Mouse (Mus musculus) erythroid progenitor cell, adult 5-6 weeks (primary cell): ENCODE measurements around the gene Pycr2. TPM values are rescaled to one million over a fixed set of nuclear protein-coding genes. Genes with fewer than 3 reads are reported as not detected.
A peak's percentile ranks its signal among the peaks of the same experiment; 100 is the strongest.

ENCODE experiments used
- ATAC-seq: replicated peaks from 2 replicates; pipeline ENCODE4 v1.8.0; 2016; ENCODE audit warnings: moderate number of reproducible peaks, mild to moderate bottlenecking, moderate TSS enrichment, inconsistent platforms; ENCODE audit not compliant: poor library complexity, low FRiP score, severe bottlenecking
- total RNA-seq, 2 experiments: library from RNA; stranded (forward) in 1 of 2; stranded (reverse) in 1 of 2; fragments of 150-400 nt in 1 of 2; fragments of 186-747, 209-891 nt in 1 of 2; gene quantifications; 2 replicates each; pipeline versions ENCODE4 v1.2.3 to v1.2.4; 2015 to 2017; ENCODE audit warnings: low replicate concordance in 2 of 2

Pycr2 gene
- total RNA-seq, 2 experiments from 2014 or later: 26.6 to 42.8 TPM

DNA sequence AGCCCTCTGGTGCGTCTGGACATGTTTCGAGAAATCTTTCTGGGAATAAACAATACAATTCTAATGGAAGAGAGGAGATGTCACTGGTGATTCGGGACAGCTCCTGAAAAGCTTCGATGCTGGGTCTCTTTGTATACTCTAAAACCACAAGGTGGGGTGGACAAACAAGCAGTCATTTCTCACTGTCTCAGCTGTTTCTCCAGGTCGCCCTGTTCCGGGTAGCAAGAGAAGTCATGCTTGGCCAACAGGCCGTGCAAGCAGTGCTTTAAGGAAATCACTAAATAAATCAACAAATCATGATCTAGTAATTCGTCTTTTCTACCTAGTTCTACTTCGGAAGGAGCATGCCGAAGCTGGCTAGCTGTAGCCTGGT, 441 bp upstream of the Pycr2 start:
- peak; percentile 5; the same call in 1 of the 2 replicates for ATAC-seq

- no peak for ATAC-seq
Observed at GRCm38 (mm10) chr1:180904815-180905080, 655 bp downstream of the Pycr2 start.

DNA sequence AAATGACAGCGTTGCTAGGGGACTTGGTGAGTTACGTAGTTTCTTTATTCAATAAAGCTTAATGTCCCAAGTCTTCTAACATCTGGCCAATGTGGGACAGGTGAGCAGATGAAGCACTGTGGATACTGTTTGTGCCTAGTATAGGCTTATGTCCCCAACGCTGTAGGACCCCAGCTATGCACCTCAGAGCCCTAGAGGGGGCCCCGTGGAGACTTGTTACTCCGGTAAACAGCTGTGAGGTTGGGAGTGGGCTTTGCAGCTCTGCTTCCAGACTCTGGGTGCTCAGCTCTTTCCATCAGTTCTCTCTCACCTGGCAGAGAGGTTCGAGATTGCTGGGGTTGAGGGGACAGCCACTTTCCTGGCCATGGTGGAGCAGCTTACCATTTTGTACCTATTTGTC, 1.2 kb downstream of the Pycr2 start:
- no peak for ATAC-seq

- no peak for ATAC-seq
Observed at GRCm38 (mm10) chr1:180905876-180906275, 1.8 kb downstream of the Pycr2 start.

DNA sequence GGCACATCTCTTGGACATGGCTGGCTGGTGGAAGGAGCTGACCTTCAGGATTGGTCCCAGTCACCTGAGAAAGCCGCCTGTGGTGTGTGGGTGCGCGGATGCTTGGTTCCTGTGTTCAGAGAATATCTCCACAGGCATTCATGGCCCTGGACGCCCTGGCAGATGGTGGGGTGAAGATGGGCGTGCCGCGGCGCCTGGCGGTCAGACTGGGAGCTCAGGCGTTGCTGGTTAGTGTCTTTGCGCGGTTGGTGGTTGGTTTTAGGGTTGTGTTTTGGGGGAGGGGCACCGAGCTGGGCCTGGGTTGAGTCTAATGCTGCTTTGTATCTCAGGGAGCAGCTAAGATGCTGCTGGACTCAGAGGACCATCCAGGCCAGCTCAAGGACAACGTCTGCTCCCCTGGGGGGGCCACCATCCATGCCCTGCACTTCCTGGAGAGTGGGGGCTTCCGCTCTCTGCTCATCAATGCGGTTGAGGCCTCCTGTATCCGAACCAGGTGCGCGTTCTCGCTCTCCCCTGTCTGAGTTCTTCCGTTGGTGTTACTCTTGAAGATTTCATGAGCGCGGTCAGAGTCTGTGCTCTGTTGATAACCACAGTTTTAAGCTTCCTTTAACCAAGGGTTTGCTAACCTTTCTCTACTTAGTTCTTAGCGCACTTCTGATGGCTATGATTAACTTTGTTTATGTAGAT, 2.5 kb downstream of the Pycr2 start:
- no peak for ATAC-seq

GRCm38 (mm10) chr1:180911138-180911537, 7.0 kb downstream of the Pycr2 start:
- no peak for ATAC-seq

GRCm38 (mm10) chr1:180911653-180912287, 7.7 kb downstream of the Pycr2 start:
- ATAC-seq: peak; percentile 62

GRCm38 (mm10) chr1:180912792-180913191, 8.7 kb downstream of the Pycr2 start:
- no peak for ATAC-seq

GRCm38 (mm10) chr1:180913797-180914196, 9.7 kb downstream of the Pycr2 start:
- no peak for ATAC-seq

DNA sequence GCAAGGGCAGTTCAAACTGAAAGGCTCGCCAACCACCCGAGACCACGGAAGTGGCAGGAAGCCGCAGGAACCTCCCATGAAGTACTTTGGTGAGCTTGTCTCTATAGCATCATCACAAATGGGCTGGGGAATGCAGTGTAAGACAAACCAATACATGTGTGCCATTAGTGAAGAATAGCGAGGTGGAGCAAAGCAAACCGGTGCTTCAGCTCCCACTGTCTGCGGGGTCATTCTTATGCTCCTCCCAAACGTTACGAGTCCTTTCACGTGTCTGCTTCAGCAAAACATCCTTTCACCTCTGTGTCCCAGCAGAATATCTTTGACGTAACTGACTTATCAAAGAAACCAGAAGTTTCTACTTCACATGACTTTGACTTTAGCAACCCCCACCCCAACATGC, 12.3 kb downstream of the Pycr2 start:
- ATAC-seq: no peak

- no peak for ATAC-seq
Observed at GRCm38 (mm10) chr1:180917053-180917452, 13.0 kb downstream of the Pycr2 start.

DNA sequence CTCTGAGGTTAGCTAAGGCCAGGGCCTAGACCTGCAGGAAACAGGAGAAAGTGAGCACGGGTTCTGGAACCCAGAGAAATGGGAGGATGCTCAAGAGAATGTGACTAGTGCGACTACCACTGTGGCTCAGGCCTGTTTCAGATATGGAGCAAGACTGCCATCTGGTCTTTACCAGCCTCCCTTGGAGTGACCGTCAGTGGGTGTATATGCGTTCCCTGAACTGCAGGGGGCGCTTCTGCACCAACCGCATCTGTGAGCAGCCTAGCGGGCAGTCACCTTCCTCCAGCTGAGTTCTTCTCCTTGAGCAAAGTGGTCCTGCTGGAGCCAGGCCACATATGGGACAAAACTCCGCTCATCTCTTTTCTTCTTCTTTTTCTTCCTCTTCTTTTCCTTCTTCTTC, 15.6 kb downstream of the Pycr2 start:
- ATAC-seq: peak; percentile 77

DNA sequence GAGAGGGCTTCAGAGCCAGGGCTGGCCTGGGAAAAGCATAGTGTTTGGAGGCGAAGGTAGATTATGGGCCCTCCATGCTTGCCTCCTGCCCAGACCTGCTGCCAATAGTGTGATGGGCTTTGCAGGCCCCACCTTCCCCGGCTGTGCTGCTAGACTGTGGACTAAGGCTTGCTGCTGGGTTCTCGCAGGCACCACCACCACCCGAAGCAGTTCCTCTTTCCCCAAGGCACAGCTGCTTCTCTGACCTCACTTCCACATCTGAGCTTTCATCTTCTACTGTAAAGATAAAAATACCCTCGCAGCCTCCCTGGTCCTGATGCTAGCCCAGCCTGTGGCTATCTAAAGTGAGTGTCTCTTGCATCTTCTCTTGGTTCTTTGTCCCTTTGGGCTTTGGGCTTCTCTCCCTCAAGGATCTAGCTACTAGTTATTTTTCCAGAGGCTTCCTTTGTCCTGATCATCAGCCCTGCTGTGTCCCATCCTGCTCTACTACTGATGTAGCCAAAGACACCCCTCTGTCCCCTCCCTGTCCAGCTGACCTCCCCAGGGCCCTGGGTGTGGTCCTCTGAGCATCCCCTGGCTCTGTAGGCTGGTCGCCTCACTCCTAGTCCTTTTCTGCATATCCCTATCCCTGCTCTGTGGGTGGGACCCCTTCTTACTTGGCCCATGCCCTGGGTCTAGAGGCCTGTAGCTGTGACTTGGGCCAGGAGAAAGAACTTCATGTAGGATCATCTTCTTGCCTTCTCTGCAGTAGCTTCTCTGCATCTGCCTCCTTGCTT, 18.4 kb downstream of the Pycr2 start:
- no peak for ATAC-seq

GRCm38 (mm10) chr1:180924737-180925136, 20.6 kb downstream of the Pycr2 start:
- ATAC-seq: no peak

DNA sequence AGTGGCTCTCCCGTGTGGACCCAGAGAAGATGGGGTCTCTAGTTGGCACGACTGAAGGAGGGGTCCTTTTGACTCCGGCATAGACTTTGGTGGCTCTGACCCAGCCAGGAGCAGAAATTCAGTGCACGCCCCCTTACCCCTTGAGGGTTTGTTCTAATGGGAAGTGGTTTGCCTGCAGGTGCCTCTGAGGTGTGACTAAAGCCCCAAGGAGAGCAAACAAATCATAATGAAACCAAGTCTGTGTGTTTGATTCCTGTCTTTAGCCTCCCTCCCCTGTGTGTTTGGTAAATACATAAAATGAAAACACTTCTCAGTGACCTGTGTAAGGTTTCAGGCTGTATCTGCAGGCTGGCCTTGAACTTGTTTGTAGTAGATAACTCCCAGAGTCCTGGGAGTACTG, 22.2 kb downstream of the Pycr2 start:
- no peak for ATAC-seq

DNA sequence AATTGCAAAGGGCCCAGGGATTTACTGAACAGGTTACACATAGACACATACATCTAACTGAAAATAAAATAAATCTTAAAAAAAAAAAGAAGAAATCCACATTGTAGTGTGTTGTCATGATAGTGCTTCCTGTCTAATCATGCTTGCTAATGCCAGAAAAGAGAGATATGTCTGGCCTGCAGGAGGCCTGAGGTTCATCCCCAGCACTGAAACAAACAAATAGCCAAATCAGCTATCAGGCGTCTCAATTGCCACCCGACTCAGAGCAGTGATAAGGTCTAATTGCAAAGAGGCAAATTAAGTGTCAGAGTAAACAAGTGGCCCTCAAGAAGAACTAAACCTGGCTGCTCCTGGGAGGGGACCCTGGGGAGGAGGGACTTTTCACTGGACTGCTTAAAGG, 25.5 kb downstream of the Pycr2 start:
- ATAC-seq: no peak

GRCm38 (mm10) chr1:180931106-180931505, 27.0 kb downstream of the Pycr2 start:
- ATAC-seq: no peak

GRCm38 (mm10) chr1:180933659-180934058, 29.6 kb downstream of the Pycr2 start:
- ATAC-seq: no peak

DNA sequence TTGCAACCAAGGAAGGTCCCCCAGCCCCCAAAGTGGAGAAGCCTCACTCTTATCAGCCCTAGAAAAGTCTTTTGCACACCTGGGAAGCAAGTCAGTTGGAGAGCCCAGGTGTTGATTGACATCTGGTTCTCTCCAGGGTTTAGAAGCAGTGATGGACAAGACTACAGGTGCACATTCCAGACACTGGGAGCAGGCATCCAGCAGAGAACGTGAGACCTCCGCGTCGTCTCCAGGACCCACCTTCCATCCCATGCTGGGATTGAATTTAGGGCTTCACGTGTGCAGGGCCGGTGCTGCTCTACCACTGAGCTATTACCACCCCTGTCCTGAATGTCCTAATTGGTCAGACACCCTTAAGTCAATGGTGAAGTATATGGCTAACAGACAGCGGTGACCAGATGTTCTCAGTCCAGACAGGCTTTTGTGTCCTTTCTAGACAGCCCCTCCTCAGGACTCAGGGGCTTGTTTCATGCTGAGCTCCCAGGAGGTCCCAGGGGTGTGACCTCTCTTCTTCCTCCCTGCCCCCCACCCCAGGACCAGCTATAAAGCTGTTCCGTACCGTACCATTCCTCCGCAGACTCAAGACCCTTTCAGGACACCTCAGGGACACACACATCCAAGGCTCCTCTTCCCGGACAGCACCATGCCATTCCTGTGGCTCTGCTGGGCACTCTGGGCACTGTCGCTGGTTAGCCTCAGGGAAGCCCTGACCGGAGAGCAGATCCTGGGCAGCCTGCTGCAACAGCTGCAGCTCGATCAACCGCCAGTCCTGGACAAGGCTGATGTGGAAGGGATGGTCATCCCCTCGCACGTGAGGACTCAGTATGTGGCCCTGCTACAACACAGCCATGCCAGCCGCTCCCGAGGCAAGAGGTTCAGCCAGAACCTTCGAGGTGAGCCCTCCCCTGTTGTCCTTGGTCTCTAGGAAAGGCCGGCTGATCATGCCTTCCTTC, 30.6 kb downstream of the Pycr2 start, which contains the start of gene Lefty1:
Gene Lefty1 (plus strand): TSS at position 556 of the 953 bp plus-strand sequence.
- ATAC-seq: no peak
